Mouse (Mus musculus): ENCODE results near the gene Elp4. TPM values are rescaled to one million over a fixed set of nuclear protein-coding genes. Genes with fewer than 3 reads are reported as not detected.

Gene Elp4
- polyA plus RNA-seq, 1 experiment from 2014 or later, result 40.9 TPM

DNA sequence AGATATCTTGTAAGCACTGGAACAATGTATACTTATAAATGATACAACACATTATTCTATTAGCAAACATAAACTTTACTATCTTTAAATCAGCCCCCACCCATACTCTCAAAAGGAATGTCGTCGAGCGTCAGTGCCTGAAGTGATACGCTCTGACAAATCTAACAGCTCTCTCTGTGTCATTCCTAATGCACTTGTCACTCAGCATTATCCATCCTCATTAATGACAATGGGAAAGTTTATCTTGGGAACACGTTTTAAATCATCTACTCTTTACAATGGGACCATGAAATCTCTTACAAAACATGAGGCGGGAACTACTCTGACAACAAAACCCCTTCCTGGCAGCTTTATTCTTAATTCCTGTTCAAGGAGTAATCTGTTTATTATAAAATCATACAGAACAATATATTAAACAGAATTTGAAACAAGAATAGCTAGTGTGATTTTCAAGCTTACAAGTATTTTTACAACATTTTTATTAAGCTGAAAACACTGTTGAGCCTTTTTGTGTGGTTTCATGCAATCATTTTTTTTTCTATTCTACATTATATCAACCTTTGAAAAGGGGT is 125.0 kb downstream of the Elp4 start:
- Histone ChIP-seq H3K36me3 (no peaks in the 10 kb centered on the region), H3K9ac (no peak overlapping the region), H3K27me3 (no peaks in the 10 kb centered on the region), H3K9me3 (replicated peaks) (no peaks in the 10 kb centered on the region), H3K4me3 (replicated peaks) (no peak overlapping the region), H3K4me2 (no peak overlapping the region), H3K27ac (no peak overlapping the region), H3K4me1 (no peaks in the 10 kb centered on the region)
- ATAC-seq (replicated peaks; ENCODE audit: low FRiP score), result no peak
- WGBS, result 60% methylated on average over 6 of the region's 6 CpGs

DNA sequence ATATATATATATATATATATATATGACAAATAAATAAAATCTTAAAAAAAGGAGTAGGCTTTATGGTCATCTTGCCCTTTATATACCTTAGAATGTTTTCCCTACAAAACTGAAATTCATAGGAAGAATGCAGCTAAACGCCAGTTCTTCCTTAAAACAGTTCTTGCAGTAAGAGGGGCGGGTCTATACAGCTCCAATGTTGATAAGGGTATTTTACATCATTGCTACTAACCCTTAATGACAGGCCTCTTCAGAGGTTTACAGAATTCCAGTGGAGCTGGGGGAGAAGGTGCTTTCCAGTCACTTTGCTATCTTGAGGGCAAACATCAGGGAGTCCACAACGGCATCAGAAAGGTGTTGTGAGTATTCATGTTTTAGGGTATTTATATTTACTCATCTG is 133.1 kb downstream of the Elp4 start:
- H3K4me1 ChIP-seq, result no peaks in the 10 kb centered on the region
- H3K27me3 ChIP-seq, result no peaks in the 10 kb centered on the region
- WGBS, result 89% methylated on average over 3 of the region's 3 CpGs
- H3K36me3 ChIP-seq, result no peaks in the 10 kb centered on the region
- H3K4me3 ChIP-seq (replicated peaks), result no peak overlapping the region
- 0 out of 2 replicates have a peak, but pooled peaks cover 4% of the 10 kb centered on the region for H3K9me3 ChIP-seq (replicated peaks)
- no peak overlapping the region for H3K27ac ChIP-seq
- H3K9ac ChIP-seq, result no peak overlapping the region
- no peak overlapping the region for H3K4me2 ChIP-seq
- no peak for ATAC-seq (replicated peaks; ENCODE audit: low FRiP score)

DNA sequence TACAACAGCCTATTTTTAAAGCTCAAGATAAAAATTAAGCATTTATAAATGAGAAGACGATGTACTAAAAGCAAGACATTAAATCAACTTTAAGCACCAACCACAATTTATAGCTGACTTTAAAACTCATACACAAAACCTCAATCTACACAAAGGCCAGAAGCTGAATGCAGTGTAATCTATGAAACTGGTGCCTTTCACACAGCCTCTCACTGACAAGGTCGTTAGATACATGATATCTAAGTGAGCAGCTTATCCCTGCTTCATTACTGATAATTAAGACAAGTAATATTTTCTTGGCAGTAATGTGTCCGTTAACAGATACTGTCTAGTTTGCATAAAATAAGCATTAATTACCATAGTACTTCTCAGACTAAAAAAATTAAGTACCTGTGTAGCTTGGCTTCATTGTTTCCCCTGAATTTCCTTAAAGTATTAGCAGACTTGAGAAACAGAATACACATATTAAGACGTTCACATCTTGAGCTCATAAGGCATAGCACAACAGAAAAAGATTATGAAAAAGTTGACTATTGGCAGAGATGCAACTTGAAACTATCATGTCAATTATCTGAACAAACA is 134.5 kb downstream of the Elp4 start:
- Histone ChIP-seq H3K36me3 (no peaks in the 10 kb centered on the region), H3K9ac (no peak overlapping the region), H3K4me2 (no peak overlapping the region), H3K4me3 (replicated peaks) (no peak overlapping the region), H3K9me3 (replicated peaks) (0 out of 2 replicates have a peak, but pooled peaks cover 4% of the 10 kb centered on the region), H3K27me3 (no peaks in the 10 kb centered on the region), H3K4me1 (no peaks in the 10 kb centered on the region), H3K27ac (no peak overlapping the region)
- 58% methylated on average over 4 of the region's 4 CpGs for WGBS
- no peak; the same call in 1 of the 2 replicates for ATAC-seq (replicated peaks; ENCODE audit: low FRiP score)

DNA sequence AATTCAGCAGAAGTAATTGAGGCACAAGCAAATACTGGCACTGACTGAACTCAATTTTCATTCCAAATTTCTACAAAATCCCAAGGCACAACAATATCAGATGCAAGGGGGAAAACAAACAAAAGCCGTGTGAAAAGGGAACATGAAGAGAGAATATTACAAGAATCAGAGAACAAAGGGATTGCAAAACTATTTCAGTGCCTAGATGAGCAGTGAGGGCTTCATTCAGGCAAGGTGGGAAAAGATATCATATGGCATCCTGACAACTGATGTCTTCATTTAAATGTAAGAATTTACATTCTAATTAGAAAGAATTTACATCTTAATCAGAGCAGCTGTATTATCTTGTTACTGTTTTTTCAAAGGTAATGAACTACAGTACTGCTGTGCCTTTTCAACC is 150.9 kb downstream of the Elp4 start:
- no peak overlapping the region for H3K27ac ChIP-seq
- H3K27me3 ChIP-seq, result no peaks in the 10 kb centered on the region
- no peak overlapping the region for H3K9ac ChIP-seq
- no peak overlapping the region for H3K4me2 ChIP-seq
- no peak overlapping the region for H3K4me3 ChIP-seq (replicated peaks)
- ATAC-seq (replicated peaks; ENCODE audit: low FRiP score), result no peak
- H3K36me3 ChIP-seq, result no peaks in the 10 kb centered on the region
- no peaks in the 10 kb centered on the region for H3K4me1 ChIP-seq
- WGBS, result 69% methylated on average over 1 of the region's 1 CpGs
- H3K9me3 ChIP-seq (replicated peaks), result no peaks in the 10 kb centered on the region

DNA sequence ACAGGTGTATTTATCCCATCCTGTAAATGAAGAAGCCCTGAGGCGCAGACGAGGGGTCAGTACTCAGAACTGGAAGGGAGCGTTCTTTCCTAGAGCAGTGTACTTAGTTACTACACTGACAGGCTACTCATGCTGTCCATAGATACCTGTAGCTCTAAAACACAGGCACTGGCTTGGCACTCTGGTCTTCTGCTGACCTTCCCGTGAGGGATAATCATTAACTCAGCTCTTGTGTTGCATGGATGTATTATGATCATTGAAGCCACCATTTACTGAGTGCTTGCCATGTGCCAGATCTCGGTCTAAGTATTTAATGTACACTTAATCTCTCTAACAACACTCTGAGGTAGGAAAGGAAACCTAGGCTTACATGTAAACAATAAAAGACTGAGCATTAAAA is 155.3 kb downstream of the Elp4 start:
- ATAC-seq (replicated peaks; ENCODE audit: low FRiP score), result no peak
- 84% methylated on average over 5 of the region's 5 CpGs for WGBS
- no peaks in the 10 kb centered on the region for H3K9me3 ChIP-seq (replicated peaks)
- no peaks in the 10 kb centered on the region for H3K36me3 ChIP-seq
- H3K4me3 ChIP-seq (replicated peaks), result no peak overlapping the region
- H3K27ac ChIP-seq, result no peak overlapping the region
- no peaks in the 10 kb centered on the region for H3K4me1 ChIP-seq
- H3K9ac ChIP-seq, result no peak overlapping the region
- no peaks in the 10 kb centered on the region for H3K27me3 ChIP-seq
- no peak overlapping the region for H3K4me2 ChIP-seq

DNA sequence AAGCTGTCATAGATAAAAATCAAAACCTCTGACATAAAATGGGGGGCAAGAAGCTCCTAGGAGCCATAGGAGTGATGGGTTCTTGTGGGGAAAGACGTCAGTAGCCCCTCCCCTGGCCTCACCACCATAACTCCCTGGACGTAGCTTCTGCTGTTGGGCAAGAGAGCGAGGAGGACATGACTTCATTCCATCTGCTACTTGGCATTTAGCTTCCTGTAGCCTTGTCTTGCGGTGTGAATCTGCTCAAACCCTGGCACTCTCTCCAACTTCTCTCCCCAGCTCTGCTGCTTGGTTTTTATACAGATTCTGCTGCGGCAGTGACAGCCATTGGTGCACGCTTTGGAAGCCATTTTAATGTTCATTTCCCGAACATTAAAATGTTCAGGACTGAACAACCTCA is 157.5 kb downstream of the Elp4 start:
- H3K4me2 ChIP-seq, result no peak overlapping the region
- H3K36me3 ChIP-seq, result no peaks in the 10 kb centered on the region
- no peak for ATAC-seq (replicated peaks; ENCODE audit: low FRiP score)

DNA sequence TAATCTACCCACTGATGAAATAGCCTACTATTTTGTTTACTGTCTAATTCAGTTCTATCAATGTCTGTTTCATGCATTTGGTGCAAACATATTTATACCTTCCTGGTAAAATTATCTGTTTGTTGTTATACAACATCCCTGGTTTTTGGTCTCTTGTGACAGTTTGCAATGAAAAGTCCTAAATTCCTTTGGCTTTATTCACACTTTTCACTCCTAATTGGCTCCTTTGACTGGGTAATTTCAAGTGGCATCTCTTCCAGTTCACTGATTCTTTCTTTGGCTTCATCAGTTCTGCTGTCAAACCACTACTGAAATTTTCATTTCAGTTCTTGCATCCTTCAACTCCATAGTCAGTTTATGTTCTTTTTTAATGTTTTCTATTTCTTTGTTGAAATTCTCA is 168.2 kb downstream of the Elp4 start:
- no peaks in the 10 kb centered on the region for H3K27me3 ChIP-seq
- H3K9me3 ChIP-seq (replicated peaks), result no peaks in the 10 kb centered on the region
- no peak overlapping the region for H3K4me2 ChIP-seq
- no peaks in the 10 kb centered on the region for H3K36me3 ChIP-seq
- H3K9ac ChIP-seq, result no peak overlapping the region
- H3K4me3 ChIP-seq (replicated peaks), result no peak overlapping the region
- H3K27ac ChIP-seq, result no peak overlapping the region
- ATAC-seq (replicated peaks; ENCODE audit: low FRiP score), result no peak
- H3K4me1 ChIP-seq, result no peaks in the 10 kb centered on the region

More for the DNA sequence above, 157.5 kb downstream of the Elp4 start:
- H3K27me3 ChIP-seq, result no peaks in the 10 kb centered on the region
- no peak overlapping the region for H3K9ac ChIP-seq
- H3K9me3 ChIP-seq (replicated peaks), result no peaks in the 10 kb centered on the region
- no peak overlapping the region for H3K4me3 ChIP-seq (replicated peaks)
- H3K4me1 ChIP-seq, result no peaks in the 10 kb centered on the region
- no peak overlapping the region for H3K27ac ChIP-seq
- 64% methylated on average over 7 of the region's 7 CpGs for WGBS

DNA sequence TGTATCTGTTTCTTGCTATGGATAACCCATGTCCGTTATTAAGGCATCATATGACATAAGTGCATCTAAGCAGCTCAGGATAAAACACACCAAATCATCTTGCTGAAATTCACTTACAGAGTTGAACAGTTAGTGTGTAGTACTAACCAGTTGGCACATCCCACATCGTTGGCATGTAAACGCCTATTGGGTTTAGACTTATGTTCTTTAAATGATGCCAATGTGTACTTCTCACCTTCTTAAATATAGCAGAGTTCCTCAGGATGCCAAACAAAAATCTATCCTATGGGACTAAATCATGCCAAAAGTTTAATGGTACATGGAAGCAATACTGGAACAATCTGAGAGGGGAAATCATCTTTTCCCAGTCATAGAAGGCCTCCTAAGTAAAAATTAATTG is 173.7 kb downstream of the Elp4 start:
- Histone ChIP-seq H3K9ac (no peak overlapping the region), H3K27me3 (no peaks in the 10 kb centered on the region), H3K4me2 (no peak overlapping the region), H3K9me3 (replicated peaks) (no peaks in the 10 kb centered on the region), H3K27ac (no peak overlapping the region), H3K4me3 (replicated peaks) (no peak overlapping the region), H3K4me1 (no peaks in the 10 kb centered on the region), H3K36me3 (no peaks in the 10 kb centered on the region)
- WGBS, result 91% methylated on average over 3 of the region's 3 CpGs
- ATAC-seq (replicated peaks; ENCODE audit: low FRiP score), result no peak

DNA sequence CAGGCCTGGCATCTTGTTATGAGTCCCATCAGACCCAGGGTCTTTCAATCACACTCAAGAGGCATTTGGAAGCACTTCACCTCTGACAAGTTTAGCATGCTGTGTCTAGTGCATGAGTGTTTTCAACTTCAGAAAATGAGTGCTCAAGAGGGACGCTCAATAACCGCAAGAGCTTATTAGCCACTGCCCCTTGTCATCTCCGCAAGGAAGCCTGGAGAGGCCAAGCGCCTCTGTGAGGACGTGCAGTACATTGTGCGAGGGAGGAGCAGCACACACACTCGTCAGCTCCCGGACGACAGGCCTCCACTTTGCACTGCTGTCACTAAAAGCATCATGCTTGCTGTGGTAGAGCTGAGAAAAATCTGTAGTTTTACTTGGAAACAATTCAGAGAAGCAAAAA is 177.7 kb downstream of the Elp4 start:
- Histone ChIP-seq H3K36me3 (no peaks in the 10 kb centered on the region), H3K9ac (no peak overlapping the region), H3K9me3 (replicated peaks) (no peaks in the 10 kb centered on the region), H3K4me1 (no peaks in the 10 kb centered on the region), H3K4me2 (no peak overlapping the region), H3K27me3 (no peaks in the 10 kb centered on the region), H3K4me3 (replicated peaks) (no peak overlapping the region), H3K27ac (no peak overlapping the region)
- no peak for ATAC-seq (replicated peaks; ENCODE audit: low FRiP score)
- WGBS, result 66% methylated on average over 9 of the region's 9 CpGs

DNA sequence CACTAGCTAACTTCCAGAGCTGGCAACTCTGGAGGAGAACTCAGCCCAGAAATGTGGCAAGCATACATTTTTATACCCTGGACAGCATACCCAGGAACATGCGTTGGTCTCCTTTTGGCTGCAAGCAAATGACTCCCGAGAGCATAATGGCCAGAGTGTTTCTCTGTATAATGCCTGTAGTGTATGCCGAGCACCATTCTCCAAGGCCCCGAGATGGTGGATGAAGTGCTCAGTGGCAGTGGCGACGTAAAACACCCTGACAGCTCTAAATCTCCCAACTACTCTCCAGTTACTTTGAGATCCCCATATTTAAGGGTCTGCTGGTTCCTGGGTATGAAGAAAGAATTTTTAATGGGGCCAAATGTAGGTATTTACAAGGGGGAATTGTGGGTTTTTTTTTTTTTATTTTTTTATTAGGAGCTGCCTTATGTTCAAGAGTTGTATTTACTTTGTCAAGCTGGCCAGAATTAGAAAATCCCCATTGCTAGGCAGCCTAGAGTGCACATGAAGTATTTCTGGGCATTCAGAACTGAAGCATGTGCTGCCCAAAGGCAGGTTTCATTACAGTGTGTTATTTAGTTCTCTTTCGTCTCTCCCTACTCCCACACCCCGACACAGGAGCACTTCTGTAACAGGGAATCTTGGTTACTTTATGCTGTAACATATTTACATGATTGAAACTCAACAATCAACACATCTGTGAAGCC is 188.8 kb downstream of the Elp4 start:
- H3K27ac ChIP-seq, result no peak overlapping the region

DNA sequence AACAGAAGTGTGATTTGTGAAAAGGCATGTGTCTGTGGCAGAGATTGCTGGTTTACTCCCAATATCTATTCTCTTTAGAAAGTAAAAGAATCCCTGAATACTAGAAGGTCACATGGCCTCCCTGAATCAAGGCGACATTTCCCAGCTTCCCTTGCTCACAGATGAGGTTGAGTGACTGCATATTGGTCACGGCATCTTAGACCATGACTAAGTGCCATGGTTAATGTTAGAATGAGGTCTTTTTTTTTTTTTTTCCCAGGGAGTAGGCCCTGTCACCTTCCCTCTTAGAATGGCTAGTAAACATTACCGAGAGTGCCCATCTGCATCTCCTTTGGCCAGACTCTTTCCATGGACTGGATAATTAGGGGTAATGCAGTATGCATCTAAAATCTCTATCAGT is 193.9 kb downstream of the Elp4 start:
- H3K9ac ChIP-seq, result no peak overlapping the region
- no peaks in the 10 kb centered on the region for H3K36me3 ChIP-seq
- no peak overlapping the region for H3K4me3 ChIP-seq (replicated peaks)
- H3K9me3 ChIP-seq (replicated peaks), result no peaks in the 10 kb centered on the region
- no peak overlapping the region for H3K27ac ChIP-seq
- no peak overlapping the region for H3K4me2 ChIP-seq
- WGBS, result 66% methylated on average over 3 of the region's 3 CpGs
- 0 out of 2 replicates have a peak, but pooled peaks have one; percentile 64 for ATAC-seq (replicated peaks; ENCODE audit: low FRiP score)
- no peaks in the 10 kb centered on the region for H3K4me1 ChIP-seq
- H3K27me3 ChIP-seq, result no peaks in the 10 kb centered on the region

More for the DNA sequence above, 188.8 kb downstream of the Elp4 start:
- H3K4me1 ChIP-seq, result no peaks in the 10 kb centered on the region
- no peak for ATAC-seq (replicated peaks; ENCODE audit: low FRiP score)
- H3K27me3 ChIP-seq, result no peaks in the 10 kb centered on the region
- no peak overlapping the region for H3K4me3 ChIP-seq (replicated peaks)
- no peaks in the 10 kb centered on the region for H3K9me3 ChIP-seq (replicated peaks)
- H3K4me2 ChIP-seq, result no peak overlapping the region
- WGBS, result 62% methylated on average over 8 of the region's 8 CpGs
- no peak overlapping the region for H3K9ac ChIP-seq
- H3K36me3 ChIP-seq, result no peaks in the 10 kb centered on the region

DNA sequence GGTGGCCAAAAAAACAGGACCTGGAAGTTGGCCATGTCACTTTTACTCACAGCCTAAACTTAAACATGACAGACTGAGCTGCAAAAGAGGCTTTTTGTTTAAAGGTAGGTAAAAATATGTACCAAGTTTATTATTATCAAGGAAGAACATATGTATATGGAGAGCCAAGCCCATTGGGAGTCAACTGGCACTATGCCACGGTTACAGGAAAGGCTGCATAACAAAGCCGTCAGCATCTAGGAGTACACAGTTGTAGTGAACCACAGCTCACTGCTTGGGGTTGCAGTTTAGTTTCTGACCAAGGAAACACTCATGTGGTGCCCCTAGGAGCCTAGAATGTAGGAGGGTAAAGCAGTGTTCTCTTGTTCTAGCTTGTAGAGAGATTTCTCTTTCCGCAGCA is 195.2 kb downstream of the Elp4 start:
- Histone ChIP-seq H3K36me3 (no peaks in the 10 kb centered on the region), H3K4me3 (replicated peaks) (no peak overlapping the region), H3K27ac (no peak overlapping the region), H3K4me2 (no peak overlapping the region), H3K4me1 (no peaks in the 10 kb centered on the region), H3K9ac (no peak overlapping the region), H3K9me3 (replicated peaks) (no peaks in the 10 kb centered on the region), H3K27me3 (no peaks in the 10 kb centered on the region)
- no peak for ATAC-seq (replicated peaks; ENCODE audit: low FRiP score)
- 76% methylated on average over 3 of the region's 3 CpGs for WGBS

Measured in kidney, embryonic 15.5 days (tissue).